Mouse (Mus musculus) hindlimb bud, embryonic 11.5 days (tissue): ENCODE measurements at regions not wholly inside any gene's neighbourhood (a gene's known extent, or its start where the extent isn't known, plus 50 kb on each side); places are given as distances from the start of the nearest gene placed in this dataset.

Experiments used
- DNase-seq: peaks from one replicate; pipeline ENCODE4 v3.0.0-alpha.2; 2012; ENCODE audit warnings: low read depth, low spot score; ENCODE audit errors: extremely low spot score

DNA sequence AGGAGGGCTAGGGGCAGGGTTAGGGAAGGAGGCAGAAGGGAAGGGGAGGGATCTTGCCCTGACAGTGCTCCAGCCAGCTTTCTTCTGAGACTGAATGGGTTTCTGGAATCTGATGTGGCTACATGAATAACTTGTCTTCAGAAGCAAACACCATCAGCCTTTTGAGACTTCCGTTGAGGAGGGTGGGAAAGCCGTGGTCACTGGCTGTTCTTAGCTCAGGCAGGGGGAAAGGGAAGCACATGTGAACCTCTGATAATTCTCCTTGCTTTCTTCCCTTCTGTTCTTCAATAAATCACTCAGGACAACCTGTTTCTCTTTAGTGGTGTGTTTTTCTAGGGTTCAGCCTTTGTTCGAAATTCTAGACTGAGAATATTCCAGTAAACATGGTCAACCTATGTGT is 148.9 kb downstream of the Bcl11a start:
- DNase-seq = no peak

DNA sequence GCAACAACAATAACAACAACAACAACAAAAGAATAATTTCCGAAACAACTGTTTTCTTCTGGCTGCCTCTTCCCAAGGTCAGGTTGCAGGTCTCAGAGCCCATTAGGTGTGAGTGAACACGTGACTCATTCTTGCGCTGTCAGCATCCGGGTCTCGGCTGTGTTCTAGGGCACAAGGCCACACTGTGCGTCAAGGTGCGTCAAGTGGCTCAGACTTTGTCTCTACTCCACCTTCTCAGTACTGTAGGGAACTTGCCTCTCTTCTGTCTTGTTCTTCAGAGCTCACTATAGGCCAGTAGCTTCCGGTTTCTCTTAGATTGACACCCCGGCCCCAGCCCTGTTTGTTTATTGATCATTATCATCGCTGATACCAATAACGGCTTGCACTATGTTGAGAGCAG is 155.5 kb downstream of the Bcl11a start:
- no peak for DNase-seq

DNA sequence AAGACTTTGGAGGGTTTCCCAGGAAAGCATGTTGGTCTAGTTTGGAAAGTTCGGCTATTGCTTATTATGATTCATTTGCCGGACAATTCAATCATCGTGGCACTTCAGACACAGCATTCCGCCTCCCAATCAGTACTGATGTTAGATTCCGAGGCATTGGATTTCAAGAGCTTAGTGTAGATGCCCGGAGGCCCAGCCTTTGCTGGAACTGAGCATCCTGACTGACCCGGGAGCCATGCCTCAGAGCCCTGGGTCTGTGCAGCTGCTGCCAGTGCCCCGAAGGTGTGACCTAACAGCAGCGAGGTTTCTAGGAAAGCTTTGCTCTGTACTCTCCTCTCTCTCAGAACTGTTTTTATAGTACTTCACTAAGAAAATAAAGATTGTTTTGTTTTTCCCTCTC is 156.0 kb downstream of the Bcl11a start:
- no peak for DNase-seq

DNA sequence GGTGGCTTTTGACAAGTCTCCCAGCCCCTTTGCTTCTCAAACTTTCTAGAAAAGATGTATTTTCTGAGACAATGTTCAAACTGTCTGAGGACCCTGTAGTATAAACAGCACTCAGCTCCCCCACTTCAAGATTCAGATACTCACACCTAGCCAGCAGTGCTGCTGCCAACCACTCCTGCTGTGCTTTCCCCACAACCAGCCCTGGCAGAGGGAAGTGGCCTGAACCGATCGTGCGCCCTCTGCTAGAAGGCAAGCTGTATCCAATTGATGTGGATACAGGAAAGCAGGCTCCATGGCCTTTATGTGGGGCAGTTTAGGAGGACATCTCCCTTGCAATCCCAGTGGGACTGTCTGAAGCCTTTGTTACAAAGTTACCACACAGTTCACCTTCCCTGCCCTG is 156.6 kb downstream of the Bcl11a start:
- no peak for DNase-seq

DNA sequence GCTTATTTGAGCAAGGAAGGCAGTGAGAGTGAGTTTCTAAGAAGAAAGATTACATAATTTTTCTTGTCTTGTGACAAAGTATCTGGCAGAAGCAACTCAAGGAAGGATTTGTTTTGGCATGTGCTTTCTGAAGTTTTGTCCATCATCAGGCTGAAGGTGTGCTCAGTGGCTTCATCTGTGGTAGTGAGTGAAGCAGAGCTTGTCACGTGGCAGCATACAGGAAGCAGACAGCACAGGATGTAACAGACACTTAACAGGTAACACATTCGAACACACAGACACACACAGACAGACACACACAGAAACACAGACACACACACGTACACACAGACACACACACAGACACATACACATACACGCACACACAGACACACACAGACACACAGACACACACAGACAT is 157.5 kb downstream of the Bcl11a start:
- no peak for DNase-seq

DNA sequence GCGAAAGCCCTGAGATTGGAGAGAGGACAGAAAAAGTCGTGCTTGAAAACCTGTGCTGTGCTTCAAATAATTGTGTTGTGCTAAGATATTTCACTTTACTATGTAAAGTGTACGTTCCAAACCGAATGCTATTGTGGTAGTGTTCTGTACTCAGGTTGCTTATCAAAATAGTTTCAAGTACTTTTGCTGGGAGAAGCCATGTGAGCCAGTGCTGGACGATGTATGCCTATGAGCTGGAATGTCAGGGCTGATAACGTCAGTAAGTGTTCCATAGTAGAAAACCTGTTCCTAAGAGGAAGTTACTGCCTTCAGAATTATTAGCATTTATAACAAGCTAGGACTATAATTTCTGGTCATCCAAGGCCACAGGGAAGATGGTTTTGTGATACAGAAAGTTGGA is 161.8 kb downstream of the Bcl11a start:
- no peak for DNase-seq

DNA sequence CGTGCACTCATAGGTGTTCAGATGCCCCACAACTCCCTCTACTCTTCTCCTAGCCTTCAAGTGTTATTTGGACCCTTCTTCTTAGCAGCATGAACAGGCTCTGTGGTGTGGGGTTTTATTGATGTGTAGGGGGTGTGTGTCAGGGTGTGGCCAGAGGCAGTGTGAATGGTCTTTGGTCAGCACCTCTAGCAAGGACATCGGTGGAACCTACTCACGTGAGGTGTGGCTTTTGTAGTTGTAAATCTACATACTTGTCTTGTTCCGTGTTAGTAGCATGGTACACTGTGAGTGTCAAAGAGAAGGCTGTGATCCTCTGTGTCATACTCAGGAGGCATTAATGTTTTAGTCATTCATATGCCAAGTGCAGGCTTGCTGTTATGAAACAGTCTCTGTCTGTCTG is 164.2 kb downstream of the Bcl11a start:
- DNase-seq = no peak

DNA sequence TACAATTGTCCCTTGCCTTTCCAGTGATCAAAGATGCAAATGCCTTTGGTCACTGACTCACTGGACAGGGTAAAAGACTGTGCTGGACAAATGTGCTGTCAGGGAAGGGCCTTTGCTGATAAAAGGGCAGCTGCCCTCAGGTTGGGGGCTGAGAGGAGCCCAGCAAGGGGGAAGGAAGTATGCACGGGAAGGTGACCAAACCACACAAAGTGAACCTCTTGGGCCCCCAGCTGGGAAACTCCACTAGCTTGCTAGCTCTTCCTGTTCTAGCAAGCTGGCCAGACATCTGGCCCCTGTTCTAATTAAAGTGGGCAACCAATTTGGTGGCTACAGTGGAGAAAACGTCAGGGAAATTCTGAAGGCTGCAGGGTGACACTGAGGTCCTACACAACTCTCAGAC is 165.0 kb downstream of the Bcl11a start:
- DNase-seq = no peak

DNA sequence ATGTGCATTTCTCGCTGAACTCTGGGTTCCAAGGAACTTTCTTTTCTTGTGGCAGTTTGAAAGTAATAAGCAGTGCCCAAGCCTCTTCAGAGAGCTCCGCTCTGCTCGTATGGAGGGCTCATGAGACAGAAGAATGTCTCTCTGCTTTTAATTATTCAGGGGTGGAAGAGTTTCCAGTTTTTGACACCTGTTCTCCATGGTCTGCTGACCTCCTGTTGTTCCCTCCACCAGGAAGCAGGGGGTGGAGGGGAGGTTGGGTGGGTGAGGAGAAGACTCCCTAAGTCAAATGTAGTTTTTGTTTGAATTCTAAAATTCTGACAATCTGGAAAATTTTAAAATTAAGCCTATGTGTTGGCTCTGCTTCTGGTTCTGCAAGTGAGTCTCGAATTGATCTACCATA is 167.5 kb downstream of the Bcl11a start:
- DNase-seq = no peak

DNA sequence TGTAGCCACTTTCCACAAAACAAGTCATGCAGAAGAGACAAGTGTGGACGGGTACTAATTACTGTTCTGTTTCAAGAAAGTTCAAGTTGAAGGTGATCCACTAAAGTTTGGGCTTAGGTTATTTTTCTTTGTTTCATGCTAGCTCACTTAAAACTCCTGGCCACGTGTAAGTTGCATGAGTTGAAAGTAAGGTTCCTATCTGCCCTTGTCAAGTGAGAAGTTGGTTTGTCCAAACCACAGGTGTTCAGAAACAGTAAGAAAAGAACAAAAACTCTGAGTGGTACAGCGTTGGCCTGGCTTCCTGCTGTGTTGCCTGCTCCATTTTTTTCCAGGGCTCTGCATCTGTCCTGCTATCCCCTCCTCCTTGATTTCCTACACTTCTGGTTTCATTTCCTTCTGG is 168.5 kb downstream of the Bcl11a start:
- DNase-seq = no peak

DNA sequence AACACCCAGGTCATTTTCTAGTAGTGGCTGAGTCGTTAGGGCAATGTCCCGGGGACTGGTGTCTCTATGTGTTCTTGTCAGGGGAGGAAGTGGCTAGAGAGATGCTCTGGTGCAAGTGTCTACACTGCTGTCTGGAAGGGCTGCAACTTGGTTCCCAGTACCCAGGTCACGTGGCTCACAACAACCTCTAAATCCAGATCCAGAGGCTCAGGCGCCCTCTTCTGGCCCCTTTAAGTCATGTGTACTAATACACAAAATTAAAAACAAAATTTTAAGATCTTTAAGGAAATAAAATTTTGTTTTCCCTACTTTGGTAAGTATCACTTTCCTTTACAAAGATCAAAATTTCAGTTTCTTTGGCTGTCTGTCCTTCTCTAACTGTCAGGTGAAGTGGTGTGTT is 169.4 kb downstream of the Bcl11a start:
- DNase-seq = no peak

DNA sequence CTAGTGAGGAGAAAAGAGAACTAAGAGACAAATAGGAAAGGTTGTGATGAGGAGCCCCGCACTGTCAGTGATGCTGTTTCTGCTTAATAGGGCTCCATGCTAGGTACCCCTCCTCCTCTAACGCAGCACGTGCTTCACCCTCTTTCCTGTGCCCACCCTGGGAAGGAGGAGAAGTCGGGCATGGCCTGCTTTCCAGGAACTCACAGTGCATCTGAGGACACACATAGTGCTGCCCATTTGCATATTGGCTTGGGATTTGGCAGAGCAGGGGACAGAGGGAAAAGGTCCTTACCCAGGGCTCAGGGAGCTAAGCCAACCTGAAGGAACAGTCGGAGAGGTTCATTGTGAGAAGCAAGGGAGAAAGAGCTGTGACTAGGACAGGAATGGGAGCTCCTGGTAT is 173.7 kb downstream of the Bcl11a start:
- no peak for DNase-seq

DNA sequence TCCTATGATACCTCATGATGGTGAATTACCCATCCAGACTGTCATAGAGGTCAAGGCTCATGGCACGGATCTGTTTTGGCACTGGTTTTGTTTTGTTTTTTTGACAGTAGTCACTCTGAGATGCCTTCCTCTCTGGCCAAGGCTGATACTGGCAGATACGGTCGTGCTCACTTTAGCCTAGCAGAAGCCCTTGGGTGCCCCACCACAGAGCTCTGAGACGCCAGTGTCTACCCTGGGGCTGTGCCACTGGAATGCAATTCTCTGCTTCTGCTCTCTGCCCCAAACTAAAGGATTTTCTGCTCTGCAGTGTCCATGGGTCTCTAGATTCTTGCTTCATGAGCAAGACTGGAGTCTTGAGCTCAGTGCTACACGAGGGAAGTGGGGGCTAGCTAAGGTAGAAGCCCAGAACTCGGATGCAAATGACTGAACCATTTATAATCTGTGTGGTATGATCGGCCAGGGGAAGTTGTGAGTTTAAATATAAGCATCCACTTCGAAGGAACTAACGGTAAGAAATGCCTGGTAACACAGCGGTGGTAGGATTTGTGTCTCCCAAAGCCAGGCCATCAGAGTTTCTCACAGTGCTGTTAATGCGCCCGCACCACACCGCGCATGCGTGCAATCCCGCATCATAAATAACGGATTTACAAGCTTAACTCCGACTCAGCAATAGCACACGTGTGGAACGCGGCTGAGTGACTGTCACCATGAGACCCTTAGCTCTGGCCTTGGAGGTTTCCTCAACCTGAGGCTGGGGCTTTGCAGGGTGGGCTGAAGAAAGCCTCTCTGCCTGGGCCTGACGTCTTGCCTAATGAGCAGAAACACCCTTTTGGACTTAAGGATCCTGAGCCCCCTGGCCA is 177.6 kb downstream of the Bcl11a start:
- DNase-seq = no peak

DNA sequence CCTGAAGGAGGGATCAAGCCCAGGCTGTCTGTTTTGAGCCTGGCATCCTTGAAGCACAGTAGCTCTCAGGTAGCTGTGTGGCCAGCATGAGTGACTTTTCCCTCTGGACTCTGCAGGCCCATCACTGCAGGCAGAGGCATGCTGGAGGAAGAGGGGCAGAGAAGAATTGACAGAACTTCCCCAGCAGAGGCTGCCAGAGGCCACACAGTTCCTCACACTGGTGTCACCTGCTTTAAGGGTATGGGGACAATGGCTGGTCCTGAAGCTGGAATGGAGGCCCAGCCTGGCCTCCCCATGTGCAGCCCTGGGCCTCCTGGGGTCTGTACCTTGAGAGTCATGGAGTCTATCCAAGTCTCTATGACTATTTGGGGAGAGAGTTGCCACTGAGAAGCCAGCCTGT is 179.9 kb downstream of the Bcl11a start:
- no peak for DNase-seq

DNA sequence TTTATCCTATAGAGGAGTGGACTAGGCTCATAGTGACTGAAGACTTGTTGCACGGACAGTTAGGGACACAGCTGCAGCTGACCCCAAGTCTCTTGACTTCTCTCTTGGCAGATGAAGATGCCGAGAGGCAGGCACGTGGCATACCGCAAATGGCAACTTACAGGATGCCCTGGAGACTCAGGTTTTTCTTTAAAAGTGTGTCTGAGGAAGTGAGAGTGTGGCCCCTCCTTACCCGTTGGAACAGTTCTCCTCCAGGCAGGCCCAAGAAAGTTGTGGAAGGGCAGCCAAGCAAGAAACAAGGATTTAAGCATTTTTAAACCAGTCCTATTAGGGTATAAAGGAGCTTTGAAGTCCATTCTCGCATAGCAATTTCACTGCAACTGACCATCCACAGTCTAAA is 180.5 kb downstream of the Bcl11a start:
- no peak for DNase-seq

DNA sequence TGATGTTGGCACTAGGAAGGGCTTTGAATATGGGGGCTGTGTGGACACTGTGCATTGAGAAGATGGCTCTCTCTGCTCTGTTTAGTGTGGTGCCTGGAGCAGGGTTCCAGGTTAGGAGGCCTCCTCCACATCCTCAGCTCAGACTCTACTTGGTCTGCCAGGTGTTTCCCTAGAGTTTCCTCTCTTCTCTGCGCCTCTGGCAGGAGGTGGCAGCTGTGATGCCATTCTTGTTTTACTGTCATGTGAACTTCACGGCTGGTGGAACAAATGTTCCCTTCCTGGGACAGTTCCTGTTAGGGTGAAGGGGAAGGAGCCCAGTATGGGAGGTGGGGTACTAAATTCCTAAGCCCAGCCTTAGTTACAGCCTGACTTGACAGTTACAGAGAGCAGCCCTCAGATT is 181.8 kb downstream of the Bcl11a start:
- DNase-seq = no peak

DNA sequence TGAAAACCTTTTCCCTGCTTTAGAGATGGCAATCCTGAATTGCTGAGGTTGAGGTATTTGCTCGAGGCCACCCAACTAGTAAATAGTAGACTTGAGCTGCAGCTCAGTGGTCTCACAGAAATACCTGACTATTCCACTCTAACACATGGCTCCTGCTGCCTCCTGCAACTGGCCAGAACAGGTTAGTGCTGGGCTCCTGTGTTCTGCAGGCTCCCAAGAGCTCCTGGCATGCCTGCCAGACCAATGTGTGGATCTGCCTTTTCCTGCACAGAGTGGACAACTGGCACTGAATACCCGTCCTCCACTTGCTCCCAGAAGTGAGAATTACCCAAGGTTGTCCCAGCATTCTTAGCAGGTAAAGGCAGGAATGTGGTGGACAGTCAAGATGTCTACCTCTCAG is 191.2 kb downstream of the Bcl11a start:
- no peak for DNase-seq

DNA sequence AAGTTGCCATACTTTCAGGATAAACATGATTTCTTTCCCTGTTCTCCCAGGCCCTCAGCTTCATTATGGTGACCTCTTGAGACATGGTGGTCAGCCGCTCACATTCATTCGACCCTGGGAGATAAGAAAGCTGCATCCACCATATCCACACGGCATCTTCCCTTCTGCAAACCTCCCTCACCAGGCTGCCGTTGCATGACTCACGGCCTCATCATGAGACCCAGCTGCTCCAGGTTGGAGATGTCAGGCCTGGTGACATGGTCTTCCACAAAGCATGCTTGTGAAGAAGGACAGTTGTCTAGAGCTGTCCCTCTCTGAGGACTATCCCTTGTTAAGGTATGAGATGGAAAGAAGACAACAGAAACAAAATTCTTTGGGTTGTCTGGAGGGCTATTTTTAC is 203.8 kb downstream of the Bcl11a start:
- no peak for DNase-seq

DNA sequence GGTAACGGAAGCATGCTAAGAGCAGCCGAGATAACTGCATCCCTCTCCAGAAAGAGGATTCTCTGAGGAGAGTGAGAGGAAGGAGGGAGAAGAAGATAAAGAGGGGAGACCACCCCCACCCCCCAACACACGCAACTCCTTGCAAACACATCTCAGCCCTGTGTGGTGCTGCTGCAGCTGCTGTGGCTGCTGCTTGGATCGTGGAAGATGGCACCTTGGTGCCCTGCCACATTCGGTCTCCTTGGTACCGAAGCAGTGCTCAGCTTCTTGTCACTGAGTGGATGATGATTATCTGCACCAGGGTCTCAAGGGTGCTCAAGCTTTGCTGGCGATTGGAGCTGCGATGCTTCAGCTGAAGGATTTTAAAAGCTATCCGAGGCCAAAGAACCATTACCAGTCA is 204.7 kb downstream of the Bcl11a start:
- DNase-seq = no peak

DNA sequence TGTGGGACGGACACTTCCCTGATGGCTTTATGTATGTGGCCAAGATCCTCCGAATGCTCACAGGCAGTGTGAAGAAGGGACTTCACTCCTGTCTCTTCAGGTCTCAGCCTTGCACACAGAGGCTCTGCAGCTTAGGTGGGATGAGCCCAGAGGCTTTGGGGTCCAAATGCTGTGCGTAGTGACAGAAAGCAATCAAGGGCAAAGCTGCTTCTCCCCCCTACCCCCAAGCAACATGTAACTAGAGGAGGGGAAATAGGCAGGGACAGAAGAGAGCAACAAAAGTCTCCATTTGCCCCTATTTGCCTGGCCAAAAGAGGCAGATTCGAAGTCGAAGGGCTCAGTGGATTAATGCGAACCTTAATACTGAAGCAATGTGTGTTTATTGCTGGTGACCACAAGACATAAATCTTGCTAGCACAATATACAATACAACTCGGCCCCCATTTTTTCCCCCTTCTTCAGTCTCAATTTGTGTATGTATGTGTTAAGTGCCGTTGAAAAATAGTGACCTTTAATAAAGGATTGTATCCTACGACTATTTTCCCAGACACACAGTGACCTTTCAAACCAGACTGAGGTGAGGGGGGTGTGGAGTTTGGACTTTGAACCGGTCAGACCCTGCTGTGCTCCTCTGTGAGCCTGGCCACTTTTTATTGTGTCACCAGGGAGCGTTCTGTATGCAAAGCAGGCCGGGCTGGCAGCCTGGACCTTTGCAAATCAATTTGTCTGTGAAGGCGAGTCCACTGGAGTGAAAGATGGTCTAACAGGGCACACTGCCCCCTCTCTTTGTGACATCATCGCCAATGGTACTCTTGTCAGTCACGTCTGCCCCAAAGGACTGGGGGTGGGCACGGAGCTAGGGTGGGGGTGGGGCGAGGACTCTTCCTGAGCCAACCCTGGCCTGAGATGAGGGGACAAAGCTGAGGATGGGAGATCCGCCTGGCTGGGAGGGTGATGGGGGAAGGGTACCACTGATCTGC is 208.6 kb downstream of the Bcl11a start:
- DNase-seq = no peak

DNA sequence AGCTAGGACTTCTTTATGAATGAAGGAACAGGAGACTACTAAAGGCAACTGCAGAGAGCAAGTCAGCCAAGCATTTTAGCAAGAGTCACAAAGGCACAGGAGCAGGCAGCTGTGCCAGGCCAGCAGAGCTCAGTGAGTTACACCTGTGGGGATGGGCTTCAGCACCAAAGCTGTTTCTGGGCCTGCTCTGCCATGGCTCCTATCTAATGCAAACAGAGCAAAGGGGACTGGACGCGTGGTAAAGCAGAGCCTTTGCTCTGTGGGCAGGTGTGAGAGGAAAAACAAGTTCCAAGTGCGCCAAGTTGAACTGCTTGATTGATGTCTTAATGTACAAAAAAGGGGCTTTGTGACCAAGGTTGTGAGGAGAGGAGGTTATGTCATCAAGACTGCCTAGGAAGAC is 215.4 kb downstream of the Bcl11a start:
- no peak for DNase-seq

DNA sequence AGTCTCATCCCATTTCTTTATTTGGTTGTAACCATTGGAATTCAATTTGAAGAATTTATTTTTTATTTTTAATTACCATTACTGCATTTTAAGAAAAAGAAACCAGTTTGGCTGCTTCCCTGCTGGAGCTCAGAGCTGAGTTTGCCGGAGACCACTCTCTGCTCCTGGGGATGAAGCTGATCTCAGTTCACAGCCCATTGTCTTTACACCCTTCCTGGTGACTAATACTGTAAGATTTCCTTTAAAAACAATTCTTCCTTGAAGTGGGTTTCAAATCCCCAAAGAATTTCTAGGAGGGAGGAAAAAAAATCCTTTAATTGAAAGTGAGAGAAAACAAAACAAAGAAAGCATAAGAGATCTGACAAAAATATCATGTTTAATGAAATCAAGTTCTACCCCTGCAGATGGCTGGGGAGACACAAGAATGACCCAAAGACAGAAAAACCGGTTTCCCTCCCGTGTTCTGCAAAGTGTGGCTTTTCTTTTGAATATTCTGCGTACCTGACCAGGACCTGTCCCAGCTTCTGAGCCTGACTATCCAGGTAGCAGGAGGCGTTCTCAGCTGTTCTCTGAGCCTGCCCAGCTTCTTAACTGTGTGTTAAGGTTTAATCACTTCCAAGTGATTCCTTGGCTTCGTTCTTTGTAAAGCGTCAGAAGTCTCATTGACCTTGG is 216.1 kb downstream of the Bcl11a start:
- no peak for DNase-seq
